Mouse (Mus musculus): Measurements from ENCODE around the gene Mthfd2.

DNA sequence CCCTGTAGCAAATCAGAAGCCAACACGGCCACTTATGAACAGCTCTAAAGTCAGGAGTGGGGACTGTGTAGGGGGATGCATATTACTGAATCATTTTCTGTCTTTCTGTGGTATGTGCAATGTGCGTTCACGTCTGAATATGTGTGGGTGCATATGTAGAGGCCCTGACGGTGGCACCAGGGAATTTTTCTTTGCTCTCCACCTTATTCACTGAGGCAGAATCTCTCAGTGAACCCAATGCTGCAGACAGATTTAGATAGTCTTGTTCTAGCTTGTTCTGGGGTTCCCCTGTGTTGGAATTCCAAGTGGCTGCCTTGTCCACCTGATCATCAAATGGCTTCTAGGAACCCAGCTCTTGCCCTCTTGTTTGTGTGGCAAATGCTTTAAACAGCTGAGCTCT is 58.1 kb downstream of the Mthfd2 start:
- TF ChIP-seq GATA1 (IDR thresholded peaks at IDR 0.05; ENCODE audit: borderline replicate concordance, low read length): no peak
- TF ChIP-seq FLI1 (IDR thresholded peaks at IDR 0.05; ENCODE audit: low read length): no peak

All from megakaryocyte, embryonic 14.5 days (primary cell).